Mouse (Mus musculus): Measurements from ENCODE around the gene Pdhb. TPM values are rescaled to one million over a fixed set of nuclear protein-coding genes. Genes with fewer than 3 reads are reported as not detected.
"Not testable (repeated sequence)": the region's sequence is repeated elsewhere in the genome, so short reads cannot be mapped to it uniquely, and the experiment has no call there.

The Pdhb gene
- total RNA-seq, 2 experiments from 2014 or later, result 310 to 359 TPM

DNA sequence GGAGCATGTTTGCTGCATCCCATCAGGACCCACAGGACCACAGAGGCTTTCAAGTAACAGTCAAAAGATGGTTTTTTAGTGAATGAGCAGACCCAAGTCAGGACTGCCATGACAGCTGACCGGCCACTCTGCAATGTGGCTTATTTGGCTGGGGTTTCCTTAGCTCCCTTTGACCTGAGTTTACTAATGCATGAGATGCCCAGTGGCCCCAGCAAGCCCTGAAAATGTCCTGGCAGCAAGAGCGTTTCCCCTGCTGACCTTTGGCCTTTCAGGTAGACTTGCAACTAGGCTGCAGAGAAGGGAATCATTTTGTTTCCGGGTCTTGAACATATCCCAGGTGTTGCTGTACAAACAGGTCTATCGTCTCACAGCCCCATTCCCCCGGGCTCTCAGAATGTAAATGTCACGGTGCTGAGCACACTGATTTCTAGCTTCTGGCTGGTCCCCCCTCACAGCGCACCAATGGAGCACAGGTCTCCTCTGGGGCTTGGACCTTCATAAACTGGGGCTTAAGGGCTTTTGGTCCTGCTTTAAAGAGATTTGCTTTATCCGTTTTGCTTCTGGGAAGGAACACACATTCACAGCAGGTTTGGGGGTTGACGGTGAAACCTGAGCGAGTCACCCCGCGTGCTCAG lies 18.6 kb upstream of the Pdhb start:
- no peak for DNase-seq

DNA sequence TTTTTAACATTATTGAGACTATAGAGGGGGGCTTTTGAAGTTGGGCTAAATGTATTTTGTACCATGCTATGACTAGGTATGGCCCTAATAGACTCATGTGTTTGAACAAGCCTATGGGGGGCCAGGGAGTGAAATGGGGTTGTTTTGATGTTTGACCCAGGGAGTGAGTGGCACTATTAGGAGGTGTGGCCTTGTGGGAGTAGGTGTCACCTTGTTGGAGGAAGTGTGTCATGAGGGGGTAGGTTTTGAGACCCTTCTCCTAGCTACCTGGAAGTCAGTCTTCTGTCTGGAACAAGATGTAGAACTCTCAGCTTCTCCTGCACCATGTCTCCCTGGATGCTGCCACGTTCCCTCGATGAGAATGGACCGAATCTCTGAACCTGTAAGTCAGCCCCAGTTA lies 17.7 kb upstream of the Pdhb start:
- DNase-seq, result no peak

DNA sequence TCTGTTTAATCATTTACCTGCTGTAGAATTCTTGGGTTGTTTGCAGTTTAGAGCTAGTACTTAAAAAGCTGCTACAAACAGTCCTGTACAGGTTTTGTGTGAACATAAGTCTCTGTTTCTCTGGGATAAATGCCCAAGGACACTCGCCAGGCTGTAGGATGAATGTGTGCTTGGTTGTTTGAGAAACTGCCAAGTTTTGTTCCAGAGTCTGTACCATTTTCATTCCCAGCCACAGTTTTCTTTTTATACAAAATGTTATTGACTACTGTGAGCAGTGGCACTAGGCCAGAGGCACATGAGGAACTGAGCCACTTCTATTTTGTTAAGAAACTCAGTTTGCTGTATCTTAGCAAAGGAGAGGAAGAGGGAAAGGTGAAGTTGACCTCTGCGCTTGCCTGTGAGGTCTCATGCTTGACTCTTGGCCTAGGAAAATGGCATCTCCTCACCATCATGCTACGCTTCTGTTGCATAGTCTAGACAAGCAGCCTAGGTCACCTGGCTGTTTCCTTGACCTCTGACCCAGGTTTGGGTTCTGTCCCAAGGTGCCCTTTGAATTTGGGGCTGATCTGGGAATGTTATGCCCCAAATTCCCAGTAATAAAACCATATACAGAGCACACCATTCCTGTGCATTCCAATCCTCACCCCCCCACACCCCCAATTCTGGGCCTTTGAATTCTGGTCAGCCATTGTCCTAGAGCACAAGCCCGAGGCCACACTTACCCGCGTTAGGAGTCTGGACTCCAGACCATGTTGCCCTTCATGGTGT lies 13.6 kb upstream of the Pdhb start:
- no peak for DNase-seq

DNA sequence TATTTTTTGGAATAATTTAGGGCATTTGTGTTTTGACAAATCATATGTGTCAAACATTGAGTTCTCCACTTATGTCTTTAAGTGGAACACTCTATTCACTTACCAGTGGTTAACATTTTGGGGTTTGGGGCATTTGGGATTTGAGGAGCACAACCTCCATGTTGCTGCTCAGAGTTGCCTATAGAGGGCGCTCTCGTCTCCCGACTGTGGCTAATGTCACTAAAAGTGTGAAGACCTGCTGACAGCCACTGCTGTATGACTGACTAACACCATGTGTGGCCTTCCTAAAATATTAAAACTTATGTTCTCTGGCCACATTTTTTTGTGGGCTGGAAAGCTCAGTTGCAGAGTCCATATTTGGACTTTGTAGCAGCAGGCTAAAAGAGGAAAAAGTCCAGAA lies 10.5 kb upstream of the Pdhb start:
- no peak for DNase-seq

DNA sequence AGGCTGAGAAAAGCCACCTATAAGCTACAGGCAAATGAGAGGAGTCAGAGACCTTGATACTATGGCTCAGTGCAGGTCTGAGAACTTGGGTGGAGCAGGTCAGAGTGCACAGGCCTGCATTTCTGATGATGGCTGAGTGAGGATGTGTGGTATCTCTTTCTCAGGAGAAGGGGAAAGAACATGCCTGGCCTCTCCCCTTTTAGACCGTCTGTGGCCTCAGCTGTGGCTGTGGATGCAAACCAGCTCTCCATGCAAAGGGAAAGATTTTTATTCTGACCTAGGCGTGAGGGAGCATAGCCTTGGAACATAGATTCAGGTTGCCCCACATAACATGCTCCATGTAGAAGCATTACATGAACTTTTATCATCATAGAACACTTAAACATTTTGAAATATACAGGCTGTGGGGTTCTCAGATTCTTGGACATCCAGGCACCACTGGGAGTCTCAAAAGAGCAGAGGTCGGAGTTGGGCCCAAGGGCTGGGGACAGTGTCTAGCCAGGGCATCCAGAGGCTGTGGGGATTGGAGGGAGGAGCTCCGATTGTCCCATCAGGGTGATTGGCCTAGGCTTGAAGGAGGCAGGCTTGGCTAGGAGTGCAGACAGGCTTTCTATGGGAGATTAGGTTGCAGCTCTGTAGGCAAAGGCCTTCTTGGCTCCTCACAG lies 7.7 kb upstream of the Pdhb start:
- no peak for DNase-seq

DNA sequence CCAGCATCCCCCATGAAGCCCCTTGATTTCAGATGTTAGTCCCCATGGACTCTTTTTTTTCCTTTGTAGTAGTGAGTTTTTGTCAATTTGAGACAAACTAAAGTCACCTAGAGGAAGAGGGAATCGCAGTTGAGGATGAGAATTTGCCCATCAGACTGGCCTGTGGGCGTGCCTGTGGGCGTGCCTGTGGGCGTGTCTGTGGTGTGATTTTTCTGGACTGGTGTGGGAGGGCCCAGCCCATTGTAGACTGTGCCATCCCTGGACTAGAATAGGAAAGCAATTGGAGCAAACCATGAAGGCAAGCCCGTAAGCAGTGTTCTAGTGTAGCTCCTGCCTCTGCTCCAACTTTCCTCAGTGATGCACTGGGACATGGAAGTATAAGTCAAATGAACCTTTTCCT lies 3.4 kb upstream of the Pdhb start:
- DNase-seq, result peak; percentile 19

DNA sequence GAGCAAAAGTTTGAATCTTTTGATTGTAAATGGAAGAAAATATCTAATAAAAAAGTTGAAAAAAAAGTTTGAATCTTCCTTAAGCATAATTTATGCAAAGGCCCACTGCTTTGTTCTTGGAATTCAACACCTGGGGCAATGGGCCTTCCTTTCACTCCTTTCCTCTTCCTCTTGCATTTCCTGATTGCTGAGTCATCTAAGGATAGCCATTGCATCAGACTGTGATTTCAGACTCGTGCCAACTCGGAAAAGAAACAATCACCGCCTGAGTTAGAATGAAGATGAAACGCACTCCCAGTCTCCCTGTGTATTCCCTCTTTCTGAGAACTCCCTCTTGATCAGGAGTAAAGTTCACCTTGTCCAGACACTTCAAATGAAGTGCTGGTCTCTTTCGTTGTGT lies 1.8 kb upstream of the Pdhb start:
- no peak for DNase-seq

DNA sequence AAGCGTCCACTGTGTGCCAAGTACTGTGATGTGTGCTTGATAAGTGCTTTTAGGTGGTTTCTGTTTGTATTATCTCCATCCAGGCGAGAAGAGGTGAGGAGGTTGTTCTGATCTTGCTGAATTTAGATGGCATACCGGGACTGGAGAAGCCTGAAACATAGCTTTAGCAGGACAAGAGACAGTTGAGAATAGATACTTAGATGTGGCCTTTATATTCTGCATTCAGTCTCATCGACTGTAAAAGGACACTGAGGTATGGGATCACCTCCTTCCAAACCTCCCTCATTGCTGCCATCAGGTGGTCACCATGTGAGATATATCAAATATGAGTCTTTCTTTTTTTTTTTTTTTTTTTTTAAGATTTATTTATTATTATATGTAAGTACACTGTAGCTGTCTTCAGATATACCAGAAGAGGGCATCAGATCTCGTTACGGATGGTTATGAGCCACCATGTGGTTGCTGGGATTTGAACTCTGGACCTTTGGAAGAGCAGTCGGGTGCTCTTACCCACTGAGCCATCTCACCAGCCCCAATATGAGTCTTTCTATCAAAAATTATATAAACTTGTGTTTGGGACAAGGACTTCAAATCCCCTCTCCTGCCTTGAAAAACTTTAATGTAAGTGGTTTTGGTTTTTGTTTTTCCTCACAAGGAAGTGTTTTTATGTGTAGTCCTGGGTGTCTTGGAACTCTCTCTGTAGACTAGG lies 871 bp upstream of the Pdhb start:
- DNase-seq, result not testable (repeated sequence)

DNA sequence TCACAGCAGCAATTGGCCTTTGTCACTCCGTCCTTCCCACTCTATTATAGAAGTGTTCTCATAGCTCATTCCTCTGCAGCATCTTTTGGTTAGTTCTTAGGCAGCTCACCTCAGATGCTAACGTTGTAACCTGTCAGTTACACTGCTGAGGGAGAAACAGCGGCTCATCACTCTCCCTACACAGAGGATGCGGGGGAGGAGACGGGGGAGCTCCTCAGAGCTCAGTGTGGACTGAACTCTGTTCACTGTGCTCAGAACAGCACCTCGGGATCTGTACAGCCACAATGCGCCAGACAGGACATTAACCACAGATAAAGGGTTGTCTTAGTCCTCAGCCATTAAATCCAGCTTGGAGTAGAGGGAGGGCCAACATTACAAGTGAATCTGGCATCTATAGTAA lies 8.4 kb downstream of the Pdhb start:
- DNase-seq, result no peak

DNA sequence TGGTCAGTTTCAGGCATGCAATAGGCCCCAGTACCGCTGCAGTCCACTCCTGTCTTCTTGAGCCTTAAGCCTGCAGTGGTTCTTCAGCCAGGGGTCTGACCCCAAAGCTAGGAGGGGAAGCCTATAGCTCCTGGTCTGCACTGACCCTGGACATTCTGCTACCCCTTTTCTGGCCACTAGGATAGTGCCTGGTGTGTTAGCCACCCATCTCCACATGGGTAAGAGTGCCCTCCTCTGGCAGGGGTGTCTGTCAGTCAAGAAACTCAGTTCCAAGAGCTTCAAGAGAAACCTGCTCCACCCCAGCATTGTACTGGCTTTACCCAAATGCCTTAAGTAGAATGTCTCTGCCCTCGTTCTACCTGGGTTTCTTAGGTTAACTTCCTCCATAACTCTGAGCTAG lies 11.0 kb downstream of the Pdhb start:
- peak; percentile 24 for DNase-seq

DNA sequence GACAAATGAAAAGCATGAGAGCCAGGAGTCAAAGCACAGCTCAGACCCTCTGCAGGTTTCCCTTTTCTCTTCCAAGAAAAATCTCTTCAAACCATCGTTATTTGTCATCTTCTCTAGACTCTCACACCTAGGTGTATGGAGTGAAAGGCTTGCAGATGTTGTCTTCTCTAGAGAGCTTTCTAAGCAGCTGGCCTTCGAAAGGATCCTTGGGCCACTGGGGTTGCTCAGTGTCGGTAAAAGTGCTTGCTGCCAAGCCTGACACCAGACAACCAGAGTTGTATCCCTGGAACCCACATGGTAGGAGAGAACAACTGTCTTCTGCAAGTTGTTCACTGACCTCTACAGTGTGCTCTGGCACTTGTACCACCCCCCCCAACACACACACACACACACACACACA lies 13.7 kb downstream of the Pdhb start:
- no peak for DNase-seq

DNA sequence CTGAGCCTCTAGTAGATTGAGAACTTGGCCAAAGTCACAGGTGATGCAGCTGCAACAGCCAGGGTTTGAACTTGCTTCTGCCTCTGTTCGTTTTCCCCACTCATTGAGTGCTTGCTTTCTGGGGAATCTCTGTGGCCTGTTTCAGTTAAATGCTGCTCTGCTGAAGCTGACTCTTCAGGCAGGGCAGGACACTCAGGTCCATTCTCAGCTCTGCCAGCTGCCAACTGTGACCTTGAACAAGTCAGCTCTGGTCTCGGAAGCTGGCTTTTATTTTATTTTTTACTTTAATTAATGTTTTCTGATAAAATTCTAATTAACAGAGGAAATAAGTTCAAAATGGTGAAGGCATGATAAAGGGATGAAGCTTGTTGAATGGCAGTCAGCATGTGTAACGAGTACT lies 14.1 kb downstream of the Pdhb start:
- DNase-seq, result no peak

DNA sequence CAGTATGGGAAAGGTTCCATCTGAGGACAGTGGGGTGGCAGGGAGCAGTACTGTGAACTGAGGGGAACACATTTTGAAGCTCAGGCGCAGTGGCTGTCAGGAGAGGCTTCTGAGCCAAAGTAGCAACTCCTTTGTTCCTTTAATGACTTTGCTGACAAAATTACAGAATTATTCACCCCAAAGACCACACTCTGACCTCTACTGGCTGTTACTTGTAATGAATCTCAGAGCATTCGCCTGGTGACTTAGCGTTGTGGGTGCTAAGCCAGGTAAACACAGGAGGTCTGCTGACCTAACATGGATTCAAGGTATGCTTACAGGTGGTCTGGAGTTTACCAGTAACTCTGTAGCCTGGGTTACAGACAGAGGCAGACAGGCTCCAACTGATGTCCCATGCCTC lies 15.9 kb downstream of the Pdhb start:
- DNase-seq, result no peak

DNA sequence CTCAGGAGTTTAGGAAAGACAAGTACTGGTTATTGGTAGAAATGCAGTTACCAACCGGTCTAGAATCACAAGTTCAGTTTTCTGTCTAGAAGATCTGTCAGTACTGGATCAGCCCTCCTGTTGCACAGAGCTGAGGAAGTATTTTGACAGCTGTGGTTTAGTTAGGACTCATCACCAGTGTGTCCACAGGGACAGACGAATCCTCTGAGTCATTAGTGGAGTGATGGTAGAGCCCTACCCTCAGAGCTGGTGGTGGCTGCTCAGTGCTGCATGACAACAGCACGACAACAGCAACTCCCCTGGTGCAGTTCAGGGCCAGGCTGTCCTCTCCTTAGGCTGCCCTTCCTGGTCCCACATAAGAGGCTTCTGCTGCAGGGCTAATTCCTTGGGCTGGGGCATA lies 18.8 kb downstream of the Pdhb start:
- DNase-seq, result no peak

DNA sequence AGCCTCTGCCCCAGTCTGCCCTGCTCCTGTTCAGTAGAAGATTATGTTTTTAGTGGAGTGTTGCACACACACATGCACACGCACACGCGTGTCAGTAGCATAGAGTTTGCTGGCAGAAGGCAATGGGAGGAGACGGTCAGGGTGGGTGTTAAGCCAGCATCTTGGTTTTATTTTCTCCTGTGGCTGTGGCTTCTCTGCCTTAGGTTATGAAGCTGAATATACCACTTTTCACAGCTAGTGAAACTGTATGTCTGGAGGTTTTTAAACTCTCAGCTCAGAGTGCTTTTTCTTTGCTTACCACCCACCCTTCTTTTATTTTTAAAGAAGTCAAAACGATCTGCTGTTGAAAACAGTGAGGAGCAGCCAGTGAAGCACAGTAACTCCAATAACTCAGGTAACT lies 21.1 kb downstream of the Pdhb start:
- no peak for DNase-seq

DNA sequence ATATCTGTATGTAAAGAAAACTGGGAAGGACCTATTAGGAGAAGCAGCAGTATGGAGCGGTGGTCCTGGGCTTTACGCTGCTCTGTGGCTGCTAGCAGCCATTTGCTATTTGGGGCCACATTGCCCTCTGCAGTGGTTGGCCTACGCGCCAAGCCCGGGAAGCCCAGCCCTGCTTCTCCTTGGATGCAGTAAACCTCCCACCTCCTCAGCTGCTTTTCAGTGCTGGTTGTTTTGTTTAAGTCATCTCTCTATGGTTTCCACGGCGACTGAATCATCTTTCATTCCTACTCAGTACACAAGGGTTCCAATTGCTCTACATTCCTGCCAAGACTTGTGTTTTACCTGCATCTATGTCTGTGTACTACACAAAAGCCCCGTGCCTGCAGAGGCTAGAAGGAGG lies 24.0 kb downstream of the Pdhb start:
- no peak for DNase-seq

DNA sequence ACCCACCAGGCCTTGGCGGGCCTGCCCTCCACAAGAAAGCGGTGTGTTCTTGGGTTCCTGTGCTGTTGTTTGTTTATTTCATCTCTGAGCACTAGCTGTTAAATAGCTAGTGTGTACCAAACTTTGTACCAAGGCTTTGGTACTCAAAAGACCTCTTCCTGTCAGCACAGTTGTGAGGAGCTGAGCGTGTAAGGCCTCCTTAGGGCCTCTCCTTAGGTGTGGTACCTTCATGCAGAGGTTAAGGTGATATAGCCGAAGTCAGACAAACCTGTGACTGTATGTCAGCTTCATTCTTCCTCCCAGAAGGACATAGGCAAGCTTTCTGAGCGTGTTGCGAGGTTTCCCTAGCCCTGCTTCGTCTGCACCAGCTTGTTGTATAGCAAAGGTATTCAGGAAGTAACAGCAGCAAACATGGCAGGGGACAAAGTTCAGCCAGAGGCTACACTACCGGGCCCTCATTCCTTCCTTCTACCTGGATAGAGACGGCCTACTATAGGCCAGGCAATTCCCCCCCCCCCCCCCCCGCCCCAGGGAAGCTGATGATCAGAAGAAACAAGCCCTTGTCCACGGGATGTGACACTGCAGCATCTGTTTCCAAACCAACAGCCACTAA lies 26.1 kb downstream of the Pdhb start:
- DNase-seq, result no peak

DNA sequence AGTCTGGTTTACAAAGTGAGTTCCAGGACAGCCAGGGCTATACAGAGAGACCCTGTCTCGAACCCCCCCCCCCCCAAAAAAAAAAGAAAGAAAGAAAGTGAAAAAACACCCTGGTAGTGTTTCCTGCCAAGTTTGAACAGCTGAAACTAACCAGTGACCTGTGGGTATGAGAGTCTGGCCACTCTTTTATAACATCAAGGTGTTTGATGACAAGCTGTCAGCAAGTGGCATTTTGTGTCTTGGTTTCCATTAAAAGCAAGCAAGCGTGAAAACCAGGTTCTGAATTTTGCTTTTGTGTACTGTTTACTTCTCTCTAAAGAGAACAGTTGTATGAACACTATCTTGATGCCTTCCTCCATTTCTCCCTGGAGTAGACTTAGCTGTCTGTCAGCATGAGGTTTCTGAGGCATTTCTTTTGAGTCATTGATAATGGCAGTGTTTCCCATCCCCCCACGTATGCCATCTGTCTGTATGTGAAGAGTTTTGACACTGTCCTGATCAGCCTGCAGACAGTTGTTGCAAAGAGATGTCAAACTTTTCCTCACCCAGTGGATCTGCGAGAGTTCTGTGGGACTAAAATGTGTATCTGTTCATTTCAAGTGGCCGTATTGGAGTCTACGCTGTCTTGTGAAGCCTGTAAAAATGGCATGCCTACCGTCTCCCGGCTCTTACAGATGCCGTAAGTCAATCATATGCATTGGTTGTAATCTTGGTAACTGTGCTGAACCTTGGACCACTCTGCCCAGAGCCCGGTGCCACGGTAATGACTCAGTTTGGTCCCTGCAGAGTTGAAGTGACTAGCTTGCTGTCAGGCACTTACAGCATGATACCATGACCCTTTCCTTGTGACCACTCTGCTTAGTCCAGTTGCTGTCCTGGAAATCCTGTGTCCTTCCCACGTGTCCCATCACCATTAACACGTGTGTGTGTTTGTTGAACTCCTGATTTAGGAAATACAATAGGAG lies 26.9 kb downstream of the Pdhb start:
- DNase-seq, result no peak

DNA sequence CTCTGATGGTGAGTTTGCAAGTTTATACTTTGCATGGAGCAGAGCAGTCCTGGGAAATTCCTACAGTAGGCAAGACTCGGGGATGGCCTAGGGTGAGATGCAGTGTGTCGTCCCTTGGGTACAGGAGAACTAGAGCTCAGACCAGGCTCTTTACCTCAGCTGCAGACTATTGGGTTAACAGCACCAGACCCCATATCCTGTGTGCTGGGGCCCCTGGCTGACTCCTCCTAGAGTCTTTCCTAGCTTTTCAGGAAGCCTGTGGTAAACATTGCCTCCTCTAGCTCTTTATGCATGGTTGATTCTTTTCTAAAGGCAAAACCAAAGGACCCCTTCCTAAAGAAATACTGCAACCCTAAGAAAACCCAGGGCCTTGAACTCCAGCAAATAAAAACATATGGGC lies 31.7 kb downstream of the Pdhb start:
- no peak for DNase-seq

DNA sequence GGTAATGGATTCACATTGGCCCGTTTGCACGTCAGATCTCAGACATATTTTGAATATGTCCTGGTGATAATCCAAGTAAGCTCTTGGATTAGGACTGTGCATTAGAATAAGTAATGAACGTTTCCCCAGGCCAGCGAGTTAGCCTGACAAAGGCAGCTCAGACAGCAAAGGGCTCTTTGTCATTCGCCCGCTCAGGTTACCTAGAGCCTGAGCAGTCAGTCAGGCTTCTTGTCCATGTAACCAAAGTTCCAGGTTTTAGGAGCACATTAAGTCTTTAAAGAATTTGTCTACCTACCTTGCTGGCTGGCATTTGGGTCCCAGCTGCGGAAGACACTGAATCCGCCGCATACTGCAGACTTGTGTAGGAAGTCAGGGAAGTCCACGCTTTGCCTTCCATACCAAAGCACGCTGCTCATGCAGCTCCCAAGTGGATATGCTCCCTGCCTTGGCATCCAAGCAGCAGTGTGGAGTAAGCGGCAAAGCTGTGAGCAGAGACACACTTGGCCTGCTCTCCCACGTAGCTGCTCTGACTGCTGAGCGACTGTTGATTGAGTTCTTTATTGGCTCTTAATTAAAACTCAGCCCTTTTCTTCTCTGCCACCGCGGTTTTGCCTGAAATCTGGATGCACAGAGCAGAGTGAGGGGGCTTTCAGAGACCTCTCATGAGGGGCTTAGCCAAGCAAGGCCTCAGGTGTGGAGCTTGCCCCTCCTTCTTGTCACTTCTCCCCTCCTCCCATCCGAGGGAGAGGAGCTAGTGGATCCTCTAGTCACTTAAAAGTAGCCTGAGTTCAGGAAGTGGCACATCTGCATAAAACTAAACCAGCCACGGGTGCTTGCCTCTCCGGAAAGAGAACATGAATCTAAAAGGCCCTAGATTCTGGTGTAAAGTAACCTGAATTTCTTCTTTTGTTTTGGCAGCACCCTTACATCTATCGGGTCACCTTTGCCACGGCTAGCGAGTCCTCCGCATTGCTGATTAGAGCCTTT lies 32.8 kb downstream of the Pdhb start:
- no peak for DNase-seq

All from gastrocnemius, postnatal 10 days (tissue).